Mouse (Mus musculus): ENCODE data around the gene Lyg1. TPM values are rescaled to one million over a fixed set of nuclear protein-coding genes. Genes with fewer than 3 reads are reported as not detected.
A peak's percentile ranks its signal among the peaks of the same experiment; 100 is the strongest.

The Lyg1 gene
- total RNA-seq, 2 experiments from 2014 or later = not detected

DNA sequence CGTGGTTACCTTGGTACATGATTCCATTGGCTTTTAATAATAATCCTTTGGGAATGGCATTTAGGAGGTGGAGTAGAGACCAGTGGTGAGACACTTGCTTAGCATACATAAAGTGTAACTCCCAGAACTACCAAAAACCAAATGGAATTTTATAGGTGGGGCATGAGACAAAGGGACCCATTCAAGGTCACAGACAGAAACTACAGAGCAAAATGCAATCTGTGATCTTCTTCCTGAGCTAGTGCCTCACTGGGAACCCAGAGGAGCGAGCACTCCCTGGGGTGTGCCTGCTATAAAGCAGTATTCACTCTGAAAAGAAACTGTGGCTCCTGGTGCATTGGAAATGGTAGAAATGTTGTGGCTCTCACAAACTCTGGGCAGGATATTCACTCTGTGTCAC, 8.7 kb downstream of the Lyg1 start:
- no peak for DNase-seq

DNA sequence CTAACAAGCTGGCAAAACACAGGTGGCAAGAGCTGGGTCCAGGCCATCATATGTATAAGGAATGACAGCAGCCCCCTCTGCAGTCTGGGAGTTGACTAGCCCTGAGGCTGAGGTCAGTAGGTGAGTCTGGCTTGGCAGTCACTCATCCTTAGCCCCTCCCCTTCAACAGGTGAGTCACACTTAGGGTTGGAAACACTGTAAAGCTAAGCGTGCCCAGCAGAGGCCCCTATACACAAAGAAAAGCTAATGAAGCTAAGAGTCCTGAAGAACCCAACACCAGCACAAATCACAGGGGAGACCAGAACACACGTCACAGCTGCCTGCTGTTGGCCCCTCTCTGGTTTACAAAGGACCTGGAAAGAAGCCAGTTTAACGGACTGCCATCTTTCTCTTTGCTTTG, 25.8 kb downstream of the Lyg1 start:
- no peak for DNase-seq

DNA sequence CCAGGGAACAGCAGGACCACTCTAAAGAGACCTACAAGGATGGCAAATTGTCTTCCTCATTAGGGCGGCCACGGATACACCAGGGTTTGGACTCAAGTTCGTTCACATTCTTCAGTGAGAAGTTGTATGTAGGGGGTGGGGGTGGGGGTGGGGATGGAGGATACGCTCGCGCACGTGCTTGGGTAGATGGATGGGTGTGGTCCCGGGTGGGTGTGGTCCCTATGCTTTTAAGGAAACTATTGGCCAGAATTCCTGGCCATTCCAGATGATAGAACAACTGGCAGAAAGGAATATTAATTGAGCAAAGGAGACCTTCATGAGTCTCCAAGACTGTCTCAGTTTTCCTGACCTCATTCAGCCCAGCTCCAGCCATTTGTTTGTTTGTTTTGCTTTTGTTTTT, 31.6 kb downstream of the Lyg1 start:
- DNase-seq = no peak

GRCm38 (mm10) chr1:37922536-37922935, 35.0 kb downstream of the Lyg1 start:
- no peak for DNase-seq

DNA sequence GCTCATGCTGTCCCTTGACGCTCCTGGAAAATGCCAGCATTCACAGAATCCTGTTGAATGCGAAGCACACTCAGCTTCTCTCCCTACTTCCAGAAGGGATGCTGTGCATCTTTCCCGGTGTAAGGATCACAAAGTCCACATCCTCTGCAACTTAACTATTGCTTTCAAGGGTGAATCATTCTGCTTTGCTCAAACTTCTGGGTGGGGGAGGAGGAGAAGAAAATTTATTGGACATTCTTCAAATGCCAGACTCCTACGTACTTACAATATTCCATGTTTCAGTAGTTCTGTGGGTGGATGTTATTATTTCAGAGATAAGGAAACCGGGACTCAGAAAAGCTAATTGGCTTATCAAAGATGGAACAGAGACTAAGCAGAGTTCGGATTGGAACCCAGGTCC, 39.5 kb downstream of the Lyg1 start:
- no peak for DNase-seq

DNA sequence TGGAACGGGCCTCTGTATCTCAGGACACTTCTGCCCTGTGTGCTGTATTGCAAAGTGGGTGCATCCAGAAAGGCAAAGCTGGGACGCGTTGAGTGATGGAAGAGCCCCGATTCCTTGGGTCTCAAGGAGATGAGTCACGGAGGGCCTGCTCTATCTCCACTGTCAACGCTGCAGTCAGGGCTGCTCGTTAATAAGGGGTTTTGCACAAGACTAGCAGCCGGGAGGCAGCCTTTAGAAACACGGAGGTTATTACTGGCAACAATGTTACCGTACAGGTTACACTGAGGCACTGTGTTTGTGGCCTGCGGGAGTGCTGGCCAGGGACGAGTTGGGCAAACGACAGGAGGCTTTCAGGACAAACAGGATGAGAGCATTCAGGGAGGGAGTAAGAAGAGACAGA, 39.9 kb downstream of the Lyg1 start:
- DNase-seq = no peak

- no peak for DNase-seq
Measured at GRCm38 (mm10) chr1:37916393-37916792, 41.2 kb downstream of the Lyg1 start, which contains the start of gene Lyg2. Gene Lyg2 (minus strand): TSS chr1:37916493.

- no peak for DNase-seq
Measured at GRCm38 (mm10) chr1:37912751-37913150, 44.8 kb downstream of the Lyg1 start.

- peak; percentile 44 for DNase-seq
Measured at GRCm38 (mm10) chr1:37903178-37903577, 54.4 kb downstream of the Lyg1 start.

- DNase-seq = no peak
Measured at GRCm38 (mm10) chr1:37900288-37900687, 57.3 kb downstream of the Lyg1 start.

- no peak for DNase-seq
Measured at GRCm38 (mm10) chr1:37899816-37900215, 57.7 kb downstream of the Lyg1 start.

Other genes starting within 250 kb of the Lyg1 start
- gene 2010300C02Rik, start 237.7 kb downstream of the Lyg1 start, total RNA-seq (2021) = 1 to 10 TPM; 1.7 to 1.9 TPM
- gene Tsga10, start 91.3 kb downstream of the Lyg1 start, total RNA-seq (2021) = 1 to 10 TPM; 4.1 to 4.2 TPM
- gene Lipt1, start 86.0 kb downstream of the Lyg1 start, total RNA-seq (2021) = 1 to 10 TPM; 7.3 to 8.6 TPM
- gene Mitd1, start 67.3 kb downstream of the Lyg1 start, total RNA-seq (2021) = 1 to 10 TPM; 5.8 to 7.9 TPM
- gene Mrpl30, start 67.3 kb downstream of the Lyg1 start, total RNA-seq (2021) = 100 to 1,000 TPM; 283 to 286 TPM
- not detected for gene Lyg2, start 41.3 kb downstream of the Lyg1 start, total RNA-seq (2021)
- 10 to 100 TPM; 67.9 to 72.0 TPM for gene Txndc9, start 40.1 kb upstream of the Lyg1 start, total RNA-seq (2021)
- gene Eif5b, start 40.3 kb upstream of the Lyg1 start, total RNA-seq (2021) = 10 to 100 TPM; 36.4 to 36.7 TPM
- gene Rev1, start 172.0 kb upstream of the Lyg1 start, total RNA-seq (2021) = 10 to 100 TPM; 24.2 to 28.5 TPM

Data from heart, postnatal 4 days (tissue).